Mouse (Mus musculus): ENCODE measurements at regions not wholly inside any gene's neighbourhood (a gene's known extent, or its start where the extent isn't known, plus 50 kb on each side); places are given as distances from the start of the nearest gene placed in this dataset.

- DNase-seq (ENCODE audit: low read depth, low spot score), result no peak
These were observed 545.2 kb upstream of the N6amt1 start for GRCm38 (mm10) chr16:86808644-86809324.

GRCm38 (mm10) chr16:86806374-86806773 is 547.6 kb upstream of the N6amt1 start:
- DNase-seq (ENCODE audit: low read depth, low spot score), result no peak

- DNase-seq (ENCODE audit: low read depth, low spot score), result no peak
These were observed 577.9 kb upstream of the N6amt1 start for GRCm38 (mm10) chr16:86776086-86776485.

GRCm38 (mm10) chr16:86772586-86772985 is 581.4 kb upstream of the N6amt1 start:
- no peak for DNase-seq (ENCODE audit: low read depth, low spot score)

- no peak for DNase-seq (ENCODE audit: low read depth, low spot score)
These were observed 585.1 kb upstream of the N6amt1 start for GRCm38 (mm10) chr16:86768912-86769311.

GRCm38 (mm10) chr16:86768355-86768754 is 585.6 kb upstream of the N6amt1 start:
- DNase-seq (ENCODE audit: low read depth, low spot score), result no peak

GRCm38 (mm10) chr16:86765974-86766373 is 588.0 kb upstream of the N6amt1 start:
- no peak for DNase-seq (ENCODE audit: low read depth, low spot score)

- no peak for DNase-seq (ENCODE audit: low read depth, low spot score)
These were observed 612.7 kb upstream of the N6amt1 start for GRCm38 (mm10) chr16:86741236-86741635.

- DNase-seq (ENCODE audit: low read depth, low spot score), result no peak
These were observed 634.8 kb upstream of the N6amt1 start for GRCm38 (mm10) chr16:86718982-86719771.

GRCm38 (mm10) chr16:86718353-86718752 is 635.6 kb upstream of the N6amt1 start:
- DNase-seq (ENCODE audit: low read depth, low spot score), result no peak

GRCm38 (mm10) chr16:86701700-86702099 is 652.3 kb upstream of the N6amt1 start:
- DNase-seq (ENCODE audit: low read depth, low spot score), result no peak

- DNase-seq (ENCODE audit: low read depth, low spot score), result no peak
These were observed 659.5 kb upstream of the N6amt1 start for GRCm38 (mm10) chr16:86694497-86694896.

GRCm38 (mm10) chr16:86659154-86659553 is 694.8 kb upstream of the N6amt1 start:
- no peak for DNase-seq (ENCODE audit: low read depth, low spot score)

GRCm38 (mm10) chr16:86647316-86647715 is 706.7 kb upstream of the N6amt1 start:
- DNase-seq (ENCODE audit: low read depth, low spot score), result no peak

- no peak for DNase-seq (ENCODE audit: low read depth, low spot score)
These were observed 707.2 kb upstream of the N6amt1 start for GRCm38 (mm10) chr16:86646753-86647152.

GRCm38 (mm10) chr16:86645436-86645835 is 708.5 kb upstream of the N6amt1 start:
- DNase-seq (ENCODE audit: low read depth, low spot score), result no peak

GRCm38 (mm10) chr16:86644912-86645312 is 709.1 kb upstream of the N6amt1 start:
- no peak for DNase-seq (ENCODE audit: low read depth, low spot score)

- no peak for DNase-seq (ENCODE audit: low read depth, low spot score)
These were observed 702.5 kb upstream of the Adamts5 start for GRCm38 (mm10) chr16:86604166-86604565.

- no peak for DNase-seq (ENCODE audit: low read depth, low spot score)
These were observed 693.4 kb upstream of the Adamts5 start for GRCm38 (mm10) chr16:86594992-86595391.

GRCm38 (mm10) chr16:86586044-86586443 is 684.4 kb upstream of the Adamts5 start:
- no peak for DNase-seq (ENCODE audit: low read depth, low spot score)

- DNase-seq (ENCODE audit: low read depth, low spot score), result no peak
These were observed 676.7 kb upstream of the Adamts5 start for GRCm38 (mm10) chr16:86578281-86578680.

GRCm38 (mm10) chr16:86547465-86548043 is 645.9 kb upstream of the Adamts5 start:
- DNase-seq (ENCODE audit: low read depth, low spot score), result no peak

- DNase-seq (ENCODE audit: low read depth, low spot score), result no peak
These were observed 645.3 kb upstream of the Adamts5 start for GRCm38 (mm10) chr16:86546905-86547304.

Data from CD4-positive helper T cell, adult 2 months (primary cell).